Mouse (Mus musculus): ENCODE results near the gene Tctn1. TPM values are rescaled to one million over a fixed set of nuclear protein-coding genes. Genes with fewer than 3 reads are reported as not detected.

Tctn1 gene
- total and polyA plus RNA-seq, 3 experiments, result 5.0 to 12.0 (median 10.9) TPM

DNA sequence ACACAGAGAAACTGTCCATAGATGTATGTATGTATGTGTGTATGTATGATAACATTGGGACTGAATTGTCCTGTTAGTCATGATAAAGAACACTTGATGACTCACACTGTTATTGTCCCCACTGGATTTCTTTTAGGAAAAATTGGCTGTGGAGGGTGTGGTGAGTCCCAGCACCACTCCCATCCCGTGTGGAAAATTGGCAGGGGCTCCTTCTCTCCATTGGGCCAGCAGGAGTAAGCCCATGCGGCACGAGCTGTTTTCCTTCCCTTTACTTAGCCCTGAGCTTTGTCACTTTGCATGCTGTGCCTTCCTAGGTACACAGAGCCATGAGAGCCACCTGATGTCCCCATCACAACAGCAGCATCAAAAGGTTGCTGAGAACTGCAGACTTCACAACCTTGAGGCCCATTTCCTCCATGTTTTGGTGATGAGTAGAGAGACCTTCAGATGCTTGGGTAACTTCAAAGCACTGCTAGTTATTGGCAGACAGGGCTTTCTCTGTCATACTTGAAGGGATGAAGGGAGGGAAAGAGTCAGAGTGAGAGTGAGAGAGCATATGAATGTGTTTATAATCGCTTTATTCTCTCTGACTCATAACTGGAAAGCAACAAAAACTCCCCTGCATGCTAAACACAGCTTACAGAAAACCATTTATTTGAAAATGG lies 24.0 kb upstream of the Tctn1 start:
- no peak overlapping the region for H3K4me3 ChIP-seq (ENCODE audit: low read depth, low read length)
- H3K9me3 ChIP-seq (replicated peaks), result no peaks in the 10 kb centered on the region
- no peak for TF ChIP-seq POLR2AphosphoS5 (IDR thresholded peaks at IDR 0.05; ENCODE audit: insufficient replicate concordance, low read depth, low read length)
- TF ChIP-seq CTCF (IDR thresholded peaks at IDR 0.05; ENCODE audit: low read depth, low read length), result no peak
- no peak for TF ChIP-seq TAL1 (conservative IDR thresholded peaks at IDR 0.05; ENCODE audit: low read depth, low read length)
- TF ChIP-seq GATA2 (IDR thresholded peaks at IDR 0.05; ENCODE audit: borderline replicate concordance, low read depth, low read length), result no peak
- TF ChIP-seq GATA1 (IDR thresholded peaks at IDR 0.05; ENCODE audit: borderline replicate concordance, low read length), result no peak
- H3K36me3 ChIP-seq (replicated peaks), result peaks cover 60% of the 10 kb centered on the region
- ATAC-seq (ENCODE audit: extremely low read depth, insufficient number of reproducible peaks, low FRiP score, poor library complexity, severe bottlenecking) (no peak), DNase-seq (ENCODE audit: low spot score) (no peak)
- no peaks in the 10 kb centered on the region for H3K27me3 ChIP-seq (ENCODE audit: insufficient read depth, low read length)
- H3K4me1 ChIP-seq (ENCODE audit: insufficient read depth, low read depth, low read length), result peaks cover 57% of the 10 kb centered on the region

DNA sequence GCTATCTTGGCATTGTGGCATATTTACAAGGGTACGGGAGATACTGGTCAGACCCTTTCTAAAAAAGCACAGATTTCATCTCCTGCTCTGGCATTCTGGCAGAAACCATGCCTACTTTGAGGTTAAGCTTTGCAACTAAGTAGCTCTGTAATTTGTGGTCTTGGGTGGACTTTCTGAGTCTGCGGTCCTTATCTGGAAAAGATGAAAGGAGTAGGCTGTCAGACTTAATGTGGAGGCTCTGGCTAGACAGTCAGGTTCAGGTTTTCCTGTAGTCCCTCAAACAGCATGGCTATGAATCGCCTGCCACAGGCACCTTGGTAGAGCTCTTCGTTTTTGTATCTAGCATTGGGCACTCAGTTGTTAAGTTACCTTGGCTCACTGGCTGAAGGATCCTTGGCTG lies 22.8 kb upstream of the Tctn1 start:
- Histone ChIP-seq H3K36me3 (replicated peaks) (peaks cover 47% of the 10 kb centered on the region), H3K4me1 (ENCODE audit: insufficient read depth, low read depth, low read length) (peaks cover 50% of the 10 kb centered on the region), H3K27me3 (ENCODE audit: insufficient read depth, low read length) (no peaks in the 10 kb centered on the region), H3K9me3 (replicated peaks) (no peaks in the 10 kb centered on the region), H3K4me3 (ENCODE audit: low read depth, low read length) (no peak overlapping the region)
- TF ChIP-seq POLR2AphosphoS5 (IDR thresholded peaks at IDR 0.05; ENCODE audit: insufficient replicate concordance, low read depth, low read length) (no peak), GATA1 (IDR thresholded peaks at IDR 0.05; ENCODE audit: borderline replicate concordance, low read length) (no peak), CTCF (IDR thresholded peaks at IDR 0.05; ENCODE audit: low read depth, low read length) (no peak), TAL1 (conservative IDR thresholded peaks at IDR 0.05; ENCODE audit: low read depth, low read length) (no peak), GATA2 (IDR thresholded peaks at IDR 0.05; ENCODE audit: borderline replicate concordance, low read depth, low read length) (no peak)
- DNase-seq (ENCODE audit: low spot score), result no peak
- ATAC-seq (ENCODE audit: extremely low read depth, insufficient number of reproducible peaks, low FRiP score, poor library complexity, severe bottlenecking), result no peak

- peak overlapping the region; percentile 48; the same call in 1 of the 2 replicates for H3K4me3 ChIP-seq (ENCODE audit: low read depth, low read length)
- DNase-seq (ENCODE audit: low spot score) (no peak), ATAC-seq (ENCODE audit: extremely low read depth, insufficient number of reproducible peaks, low FRiP score, poor library complexity, severe bottlenecking) (no peak)
- peaks cover 43% of the 10 kb centered on the region for H3K4me1 ChIP-seq (ENCODE audit: insufficient read depth, low read depth, low read length)
- peaks cover 41% of the 10 kb centered on the region for H3K36me3 ChIP-seq (replicated peaks)
- peaks cover under 1% of the 10 kb centered on the region; the same call in 1 of the 2 replicates for H3K27me3 ChIP-seq (ENCODE audit: insufficient read depth, low read length)
- TF ChIP-seq TAL1 (conservative IDR thresholded peaks at IDR 0.05; ENCODE audit: low read depth, low read length), result no peak
- no peak for TF ChIP-seq GATA2 (IDR thresholded peaks at IDR 0.05; ENCODE audit: borderline replicate concordance, low read depth, low read length)
- TF ChIP-seq CTCF (IDR thresholded peaks at IDR 0.05; ENCODE audit: low read depth, low read length), result no peak
- no peak for TF ChIP-seq GATA1 (IDR thresholded peaks at IDR 0.05; ENCODE audit: borderline replicate concordance, low read length)
- TF ChIP-seq POLR2AphosphoS5 (IDR thresholded peaks at IDR 0.05; ENCODE audit: insufficient replicate concordance, low read depth, low read length), result no peak
- H3K9me3 ChIP-seq (replicated peaks), result no peaks in the 10 kb centered on the region
Measured at GRCm38 (mm10) chr5:122286191-122286590, 21.9 kb upstream of the Tctn1 start.

GRCm38 (mm10) chr5:122285767-122286150 lies 21.5 kb upstream of the Tctn1 start:
- Histone ChIP-seq H3K4me1 (ENCODE audit: insufficient read depth, low read depth, low read length) (peaks cover 39% of the 10 kb centered on the region), H3K36me3 (replicated peaks) (peaks cover 38% of the 10 kb centered on the region), H3K9me3 (replicated peaks) (no peaks in the 10 kb centered on the region), H3K27me3 (ENCODE audit: insufficient read depth, low read length) (peaks cover 5% of the 10 kb centered on the region), H3K4me3 (ENCODE audit: low read depth, low read length) (peak overlapping the region; percentile 76; the same call in 1 of the 2 replicates)
- no peak for DNase-seq (ENCODE audit: low spot score)
- TF ChIP-seq POLR2AphosphoS5 (IDR thresholded peaks at IDR 0.05; ENCODE audit: insufficient replicate concordance, low read depth, low read length) (no peak), TAL1 (conservative IDR thresholded peaks at IDR 0.05; ENCODE audit: low read depth, low read length) (no peak), GATA2 (IDR thresholded peaks at IDR 0.05; ENCODE audit: borderline replicate concordance, low read depth, low read length) (no peak), GATA1 (IDR thresholded peaks at IDR 0.05; ENCODE audit: borderline replicate concordance, low read length) (no peak), CTCF (IDR thresholded peaks at IDR 0.05; ENCODE audit: low read depth, low read length) (no peak)
- no peak for ATAC-seq (ENCODE audit: extremely low read depth, insufficient number of reproducible peaks, low FRiP score, poor library complexity, severe bottlenecking)

DNA sequence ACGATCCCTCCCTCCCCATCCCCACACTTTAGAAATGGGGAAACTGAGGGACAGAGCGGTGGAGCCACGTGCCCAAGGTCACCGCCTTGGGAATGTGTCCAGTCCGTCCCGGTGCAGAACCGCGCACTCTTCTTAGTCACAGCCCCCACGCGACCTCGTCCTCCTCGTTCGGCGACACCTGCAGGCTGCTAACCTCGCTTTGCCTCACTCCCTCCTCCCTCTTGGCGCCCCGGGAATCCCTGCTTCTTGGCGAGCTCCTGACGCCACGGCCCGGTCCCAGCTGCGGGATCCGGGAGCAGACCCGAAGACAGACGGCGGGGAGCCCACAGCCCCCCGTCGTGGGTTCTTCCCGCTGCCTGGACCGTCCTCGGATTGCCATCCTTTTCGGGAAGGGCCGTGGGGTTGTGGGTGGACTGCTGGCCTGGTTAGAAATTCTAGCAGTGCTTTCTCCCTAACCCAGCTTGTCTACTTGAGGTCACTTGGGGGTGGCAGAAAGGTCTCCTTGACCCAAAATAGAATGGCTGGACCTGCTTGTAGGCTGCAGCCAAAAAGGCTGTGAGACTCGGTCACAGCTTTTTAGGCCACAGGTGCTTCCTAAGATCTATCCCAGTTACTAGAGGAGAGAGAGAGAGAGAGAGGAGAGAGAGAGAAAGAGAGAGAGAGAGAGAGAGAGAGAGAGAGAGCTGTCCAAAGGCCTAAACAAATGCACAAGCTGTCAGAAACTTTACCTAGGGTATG lies 20.9 kb upstream of the Tctn1 start:
- Histone ChIP-seq H3K9me3 (replicated peaks) (no peaks in the 10 kb centered on the region), H3K36me3 (replicated peaks) (peaks cover 38% of the 10 kb centered on the region), H3K4me1 (ENCODE audit: insufficient read depth, low read depth, low read length) (peaks cover 39% of the 10 kb centered on the region), H3K27me3 (ENCODE audit: insufficient read depth, low read length) (peaks cover 10% of the 10 kb centered on the region), H3K4me3 (ENCODE audit: low read depth, low read length) (peak overlapping the region; percentile 76)
- TF ChIP-seq GATA2 (IDR thresholded peaks at IDR 0.05; ENCODE audit: borderline replicate concordance, low read depth, low read length) (no peak), CTCF (IDR thresholded peaks at IDR 0.05; ENCODE audit: low read depth, low read length) (no peak), POLR2AphosphoS5 (IDR thresholded peaks at IDR 0.05; ENCODE audit: insufficient replicate concordance, low read depth, low read length) (no peak), GATA1 (IDR thresholded peaks at IDR 0.05; ENCODE audit: borderline replicate concordance, low read length) (no peak)
- ATAC-seq (ENCODE audit: extremely low read depth, insufficient number of reproducible peaks, low FRiP score, poor library complexity, severe bottlenecking) (no peak), DNase-seq (ENCODE audit: low spot score) (peak; percentile 58)
